Mouse (Mus musculus) hindbrain, embryonic 16.5 days (tissue): ENCODE data around the gene Htra1. TPM values are rescaled to one million over a fixed set of nuclear protein-coding genes. Genes with fewer than 3 reads are reported as not detected.

ENCODE experiments used
- ATAC-seq: fragments of 200-750 bp; cut with Nextera tagmentation; 2 replicates; pipeline ENCODE4 v1.8.0; 2017; ENCODE audit warnings: moderate TSS enrichment, moderate library complexity
- H3K27ac ChIP-seq: fragments of 300-500 bp; sonication (generic); 2 replicates; pipeline ENCODE4 v1.5.1; 2014; ENCODE audit warnings: low read depth, mild to moderate bottlenecking, control low read depth, low read length, moderate library complexity
- H3K27me3 ChIP-seq: fragments of 300-500 bp; sonication (generic); replicated peaks from 2 replicates; pipeline ENCODE4 v1.6.1; 2014; ENCODE audit warnings: low read length; ENCODE audit not compliant: control insufficient read depth, insufficient read depth
- H3K36me3 ChIP-seq: fragments of 300-500 bp; sonication (generic); 2 replicates; pipeline ENCODE4 v1.6.1; 2014; ENCODE audit warnings: mild to moderate bottlenecking, low read length, moderate library complexity, mixed read lengths; ENCODE audit not compliant: control insufficient read depth, insufficient read depth
- H3K4me1 ChIP-seq: fragments of 300-500 bp; sonication (generic); 2 replicates; pipeline ENCODE4 v1.6.1; 2014; ENCODE audit warnings: low read depth, low read length; ENCODE audit not compliant: control insufficient read depth, insufficient read depth
- H3K4me2 ChIP-seq: fragments of 300-500 bp; sonication (generic); 2 replicates; pipeline ENCODE4 v1.6.1; 2014; ENCODE audit warnings: mild to moderate bottlenecking, low read length, control low read depth, moderate library complexity
- H3K4me3 ChIP-seq: fragments of 300-500 bp; sonication (generic); 2 replicates; pipeline ENCODE4 v1.5.1; 2014; ENCODE audit warnings: mild to moderate bottlenecking, low read length, control low read depth, moderate library complexity
- H3K9ac ChIP-seq: fragments of 300-500 bp; sonication (generic); 2 replicates; pipeline ENCODE4 v1.6.1; 2014; ENCODE audit warnings: low read depth, mild to moderate bottlenecking, control low read depth, low read length, moderate library complexity
- H3K9me3 ChIP-seq: fragments of 300-500 bp; sonication (generic); 2 replicates; pipeline ENCODE4 v1.6.1; 2014; ENCODE audit warnings: mild to moderate bottlenecking, low read length, moderate library complexity; ENCODE audit not compliant: control insufficient read depth
- WGBS: fragments of 180-500 bp; shearing (Covaris S2); extraction: QIAGEN DNeasy Blood & Tissue Kit; methylation state at CpG from one replicate; pipeline ENCODE4 v1.1.7; 2014; 5-methylcytosine and 5-hydroxymethylcytosine counted together
- polyA plus RNA-seq: library from polyadenylated mRNA; unstranded; fragments of >200 nt; fragmentation: Nextera tagmentation; extraction: Ambion mirVana; gene quantifications from 2 replicates; pipeline ENCODE4 v1.2.1, GENCODE M21; 2015

Htra1 gene
- polyA plus RNA-seq, 1 experiment from 2014 or later = 23.1 TPM

DNA sequence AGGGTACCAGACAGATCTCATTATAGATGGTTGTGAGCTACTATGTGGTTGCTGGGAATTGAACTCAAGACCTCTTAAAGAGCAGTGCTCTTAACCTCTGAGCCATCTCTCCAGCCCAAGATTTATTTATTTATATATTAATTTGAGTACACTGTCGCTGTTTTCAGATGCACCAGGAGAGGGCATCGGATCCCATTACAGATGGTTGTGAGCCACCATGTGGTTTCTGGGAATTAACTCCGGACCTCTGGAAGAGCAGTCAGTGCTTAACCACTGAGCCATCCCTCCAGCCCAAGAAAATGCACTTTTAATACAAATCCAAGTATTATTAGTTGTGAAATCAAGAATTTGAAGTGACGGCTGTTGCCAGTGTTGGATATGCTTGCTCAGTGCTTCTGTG lies 37.5 kb upstream of the Htra1 start:
- Histone ChIP-seq H3K9me3 (no peaks in the 10 kb centered on the region), H3K27me3 (no peaks in the 10 kb centered on the region), H3K4me3 (no peak overlapping the region), H3K27ac (no peak overlapping the region), H3K4me1 (no peaks in the 10 kb centered on the region), H3K4me2 (no peak overlapping the region), H3K36me3 (peaks cover 13% of the 10 kb centered on the region), H3K9ac (no peak overlapping the region)
- 82% methylated on average over 4 of the region's 4 CpGs for WGBS
- no peak for ATAC-seq

DNA sequence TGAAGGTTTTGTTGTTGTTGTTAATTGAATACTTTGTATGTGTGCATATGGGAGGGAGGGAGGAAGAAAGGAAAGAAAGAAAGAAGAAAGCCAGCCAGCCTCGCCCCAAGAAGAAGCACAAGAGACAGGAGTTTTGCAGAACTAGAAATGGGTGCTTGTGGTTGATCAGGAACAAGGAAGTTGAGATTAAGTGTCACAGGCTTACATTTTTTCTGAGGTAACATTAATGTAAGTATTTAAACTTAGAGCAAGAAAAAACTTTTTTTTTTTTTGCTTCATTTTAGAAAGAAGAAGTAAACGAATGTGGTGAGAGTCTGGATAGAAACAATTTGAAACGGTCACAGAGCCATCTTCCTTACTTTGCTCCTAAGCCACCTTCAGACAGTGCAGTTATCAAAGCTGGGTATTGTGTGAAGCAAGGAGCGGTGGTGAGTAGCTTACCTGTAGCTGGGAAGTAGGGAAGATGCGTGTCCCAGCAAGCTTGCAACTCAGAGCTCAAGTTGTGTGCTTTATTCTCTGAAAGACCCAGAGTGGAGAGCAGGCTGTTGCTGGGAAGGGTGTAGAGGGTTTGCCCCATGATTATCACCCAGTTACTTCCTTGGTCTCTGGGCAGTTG lies 35.6 kb upstream of the Htra1 start:
- Histone ChIP-seq H3K4me3 (no peak overlapping the region), H3K9ac (no peak overlapping the region), H3K27ac (no peak overlapping the region), H3K27me3 (no peaks in the 10 kb centered on the region), H3K4me1 (no peaks in the 10 kb centered on the region), H3K36me3 (peaks cover 17% of the 10 kb centered on the region), H3K9me3 (no peaks in the 10 kb centered on the region), H3K4me2 (no peak overlapping the region)
- no peak for ATAC-seq
- WGBS = 95% methylated on average over 5 of the region's 5 CpGs

DNA sequence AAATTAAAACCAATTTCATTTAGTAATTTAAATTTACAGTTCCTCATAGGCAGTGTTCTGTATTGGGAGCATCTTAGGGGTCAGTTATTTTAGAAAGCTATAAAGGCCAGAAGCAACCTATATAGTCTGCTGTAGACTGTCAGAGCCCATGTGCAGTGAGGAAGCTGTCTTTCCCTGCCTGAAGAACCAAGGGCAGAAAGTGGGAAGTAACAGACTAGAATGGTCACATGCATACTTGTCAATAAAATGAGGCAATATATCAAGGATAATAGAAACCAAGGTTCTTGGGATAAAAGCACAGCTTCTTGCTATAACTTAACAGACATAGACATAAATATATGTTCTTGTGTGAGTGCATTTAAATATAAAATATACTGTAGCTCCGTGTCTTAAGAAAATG lies 33.0 kb upstream of the Htra1 start:
- Histone ChIP-seq H3K9me3 (no peaks in the 10 kb centered on the region), H3K4me1 (no peaks in the 10 kb centered on the region), H3K4me3 (no peak overlapping the region), H3K36me3 (peaks cover 16% of the 10 kb centered on the region; the same call in 1 of the 2 replicates), H3K27me3 (no peaks in the 10 kb centered on the region), H3K4me2 (no peak overlapping the region), H3K9ac (no peak overlapping the region), H3K27ac (no peak overlapping the region)
- 92% methylated on average over 1 of the region's 1 CpGs for WGBS
- ATAC-seq = no peak

DNA sequence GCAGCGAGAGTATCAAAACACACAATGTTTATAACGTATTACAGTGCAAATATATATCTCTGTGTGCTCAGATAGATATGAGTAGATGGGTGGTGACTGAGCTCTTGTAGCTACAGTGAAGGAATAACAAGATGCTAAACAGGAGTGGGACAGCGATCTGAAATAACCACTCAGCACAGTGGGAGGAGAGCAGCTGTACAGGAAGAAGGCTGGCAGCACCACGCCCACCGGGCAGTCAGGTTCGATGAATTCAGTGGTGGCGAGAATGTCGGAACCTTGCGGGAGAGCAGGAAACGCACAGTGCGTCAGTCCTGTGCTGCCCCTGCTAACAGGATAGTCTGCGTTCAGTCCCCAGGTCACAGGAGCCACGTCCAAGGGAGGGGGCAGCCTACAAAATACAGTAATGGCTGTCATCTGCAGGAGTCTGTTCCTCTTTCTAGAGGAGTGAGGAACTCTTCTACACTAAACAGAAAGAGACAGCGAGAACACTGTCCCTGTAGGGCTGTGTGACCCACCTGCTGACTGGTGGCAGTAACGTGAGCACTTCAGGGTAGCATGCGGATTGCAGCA lies 32.3 kb upstream of the Htra1 start:
- Histone ChIP-seq H3K36me3 (peaks cover 18% of the 10 kb centered on the region), H3K4me3 (no peak overlapping the region), H3K9ac (no peak overlapping the region), H3K27me3 (no peaks in the 10 kb centered on the region), H3K4me1 (no peaks in the 10 kb centered on the region), H3K27ac (no peak overlapping the region), H3K4me2 (no peak overlapping the region), H3K9me3 (no peaks in the 10 kb centered on the region)
- no peak for ATAC-seq
- 88% methylated on average over 16 of the region's 16 CpGs for WGBS

DNA sequence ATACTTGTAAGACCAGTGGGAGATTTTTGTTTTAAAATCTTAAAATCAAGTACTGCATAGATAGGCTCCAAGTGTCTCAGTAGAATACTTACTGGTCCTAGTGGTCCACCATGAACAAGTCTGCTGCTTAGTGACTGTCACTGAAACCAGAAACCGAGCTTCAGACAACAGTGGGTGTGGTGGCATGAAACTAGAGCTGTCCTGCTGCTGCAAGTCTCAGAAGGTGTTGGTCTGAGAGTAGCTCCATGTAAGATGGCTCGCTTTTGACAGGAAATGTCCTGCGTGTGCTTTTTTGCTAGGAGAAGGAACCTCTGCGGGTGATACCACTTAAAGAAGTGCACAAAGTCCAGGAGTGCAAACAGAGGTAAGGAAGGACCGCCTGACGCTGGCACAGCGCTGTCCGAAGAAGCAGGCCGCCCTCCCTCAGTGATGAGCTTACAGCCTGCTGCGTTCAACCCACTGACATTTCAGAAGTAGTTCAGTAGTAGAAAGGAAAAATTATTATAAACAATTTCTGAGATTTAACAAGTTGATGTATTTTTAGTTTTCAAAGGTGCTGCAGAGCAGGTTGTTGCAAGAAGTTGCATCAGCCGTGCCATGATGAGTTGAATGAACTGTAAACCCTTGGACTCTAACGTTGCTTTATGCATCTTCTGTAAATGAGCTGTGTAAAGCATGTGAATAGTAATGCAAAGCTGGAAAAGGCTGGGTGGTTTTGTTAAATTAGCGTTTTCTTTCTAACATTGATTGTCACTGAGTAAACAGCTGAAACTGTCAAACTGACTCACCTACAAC lies 31.1 kb upstream of the Htra1 start:
- no peak for ATAC-seq
- H3K4me2 ChIP-seq = no peak overlapping the region
- H3K36me3 ChIP-seq = peaks cover 18% of the 10 kb centered on the region
- H3K9me3 ChIP-seq = no peaks in the 10 kb centered on the region
- H3K9ac ChIP-seq = no peak overlapping the region
- H3K27me3 ChIP-seq = no peaks in the 10 kb centered on the region
- H3K4me1 ChIP-seq = no peaks in the 10 kb centered on the region
- WGBS = 90% methylated on average over 13 of the region's 13 CpGs
- H3K27ac ChIP-seq = no peak overlapping the region
- H3K4me3 ChIP-seq = no peak overlapping the region

DNA sequence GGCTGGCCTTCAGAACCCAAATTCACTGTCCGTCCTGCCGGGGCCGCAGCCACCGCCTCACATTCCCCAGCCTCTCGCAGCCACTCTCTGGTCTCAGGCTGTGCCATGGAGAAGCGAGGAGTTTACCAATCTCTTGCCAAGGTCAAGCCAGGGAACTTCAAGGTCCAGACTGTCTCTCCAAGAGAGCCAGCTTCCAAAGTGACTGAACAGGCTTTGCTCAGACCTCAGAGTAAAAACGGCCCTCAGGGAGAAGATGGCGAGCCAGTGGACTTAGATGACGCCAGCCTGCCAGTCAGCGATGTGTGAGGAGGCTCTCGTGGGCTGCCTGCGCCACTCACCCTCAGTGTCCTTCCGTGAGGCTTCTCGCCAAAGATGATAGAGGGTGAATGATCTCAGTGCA lies 25.1 kb upstream of the Htra1 start:
- H3K9me3 ChIP-seq = no peaks in the 10 kb centered on the region
- ATAC-seq = no peak
- H3K27me3 ChIP-seq = no peaks in the 10 kb centered on the region
- no peak overlapping the region for H3K4me3 ChIP-seq
- no peak overlapping the region for H3K4me2 ChIP-seq
- H3K36me3 ChIP-seq = peaks cover 17% of the 10 kb centered on the region; the same call in 1 of the 2 replicates
- no peak overlapping the region for H3K9ac ChIP-seq
- 90% methylated on average over 14 of the region's 14 CpGs for WGBS
- no peaks in the 10 kb centered on the region for H3K4me1 ChIP-seq
- H3K27ac ChIP-seq = no peak overlapping the region

DNA sequence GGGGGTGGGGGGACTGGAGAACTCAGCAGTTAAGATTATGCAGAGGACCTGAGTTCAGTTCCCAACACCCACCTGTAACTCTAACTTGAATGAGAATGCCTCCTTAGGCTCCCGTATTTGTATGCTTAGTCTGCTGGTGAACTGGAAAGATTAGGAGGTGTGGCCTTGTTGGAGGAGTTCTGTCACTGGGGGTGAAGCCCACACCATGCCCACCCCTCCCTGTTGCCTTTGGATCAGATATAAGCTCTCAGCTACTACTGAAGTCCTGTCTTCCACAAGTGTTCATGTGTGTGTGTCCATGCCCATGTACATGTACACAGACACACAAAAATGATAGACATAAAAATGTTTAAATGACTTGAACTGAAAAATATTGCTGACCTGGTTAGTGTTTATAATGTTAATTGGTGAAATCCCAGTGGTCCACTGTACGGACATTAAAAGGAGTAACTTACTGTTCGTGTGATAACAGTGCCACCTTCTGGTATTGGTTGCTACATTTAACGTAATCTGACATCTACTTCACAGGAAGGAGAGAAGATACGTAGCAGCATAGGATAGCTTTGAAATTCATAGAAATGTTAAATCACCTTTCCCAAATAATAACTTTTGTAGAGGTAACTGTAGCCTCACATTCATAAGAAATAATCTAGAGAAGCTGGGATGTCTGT lies 21.1 kb upstream of the Htra1 start:
- H3K9ac ChIP-seq = no peak overlapping the region
- H3K4me1 ChIP-seq = no peaks in the 10 kb centered on the region
- H3K9me3 ChIP-seq = no peaks in the 10 kb centered on the region
- no peaks in the 10 kb centered on the region for H3K27me3 ChIP-seq
- H3K27ac ChIP-seq = no peak overlapping the region
- no peak overlapping the region for H3K4me2 ChIP-seq
- H3K4me3 ChIP-seq = no peak overlapping the region
- H3K36me3 ChIP-seq = 0 out of 2 replicates have a peak, but pooled peaks cover 7% of the 10 kb centered on the region
- 49% methylated on average over 5 of the region's 5 CpGs for WGBS
- ATAC-seq = no peak

DNA sequence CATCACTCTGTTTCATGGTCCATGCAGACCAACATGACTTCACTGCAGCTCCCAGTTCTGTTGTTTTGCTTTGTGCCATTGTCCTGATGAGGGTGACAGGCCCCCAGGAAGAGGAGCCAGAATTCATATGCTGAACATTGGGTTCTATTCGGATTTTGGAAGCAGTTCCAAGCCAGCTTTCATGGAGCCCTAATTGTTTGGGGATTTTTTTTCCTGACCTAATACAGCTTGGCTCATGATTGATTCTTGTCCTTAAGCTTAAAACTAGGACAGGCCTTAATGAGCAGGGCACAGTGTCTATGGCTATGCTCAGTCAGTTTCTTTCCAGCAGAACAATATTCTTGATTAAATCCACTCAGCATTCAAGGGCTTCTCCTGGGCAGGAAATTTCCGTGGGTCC lies 17.7 kb upstream of the Htra1 start:
- WGBS = 55% methylated on average over 2 of the region's 2 CpGs
- H3K9ac ChIP-seq = no peak overlapping the region
- no peak for ATAC-seq

More for the DNA sequence above, 17.7 kb upstream of the Htra1 start:
- H3K4me1 ChIP-seq = no peaks in the 10 kb centered on the region
- H3K27ac ChIP-seq = no peak overlapping the region
- no peaks in the 10 kb centered on the region for H3K9me3 ChIP-seq
- no peak overlapping the region for H3K4me2 ChIP-seq
- no peaks in the 10 kb centered on the region for H3K27me3 ChIP-seq
- H3K36me3 ChIP-seq = 0 out of 2 replicates have a peak, but pooled peaks cover 3% of the 10 kb centered on the region
- no peak overlapping the region for H3K4me3 ChIP-seq
